Comparison of ENCODE assay signal across 11 mouse cellular contexts in genomic region chr3:157575441-157576342, GRCm38 (mm10). TPM values are rescaled to one million over a fixed set of nuclear protein-coding genes. Genes with fewer than 3 reads are reported as not detected.
DNase-seq lines count a peak whose midpoint lies in the region; ATAC-seq lines count a peak whose summit lies in the region.
"Had no signal": no experiment of that assay in that cellular context is flagged by ENCODE, and none has a peak within 500 bp of the region (broad histone marks: within the 10 kb centered on the region; RNA-seq: fewer than 3 reads in every experiment).

No protein-coding gene starts in this region.

- 0 out of 2 replicates have a peak, but pooled peaks have one; percentile 21 for ATAC-seq in limb, embryonic 12.5 days (ENCODE audit: insufficient number of reproducible peaks, insufficient read depth, low FRiP score, low TSS enrichment, low read depth)
- peak; percentile 36; the same call in 1 of the 2 replicates for ATAC-seq in limb, embryonic 13.5 days (ENCODE audit: low FRiP score, low read depth)
- ATAC-seq in megakaryocyte-erythroid progenitor cell, adult 5-6 weeks (replicated peaks; ENCODE audit: low FRiP score, low TSS enrichment, poor library complexity, severe bottlenecking) = peak; percentile 45

- 80% methylated on average over 9 of the region's 9 CpGs for WGBS in limb, embryonic 12.5 days
- WGBS in limb, embryonic 10.5 days = 85% methylated on average over 9 of the region's 9 CpGs
- 66% methylated on average over 9 of the region's 9 CpGs for WGBS in limb, embryonic 13.5 days

- H3K36me3 ChIP-seq in limb, embryonic 12.5 days = no peaks in the 10 kb centered on the region
- H3K36me3 ChIP-seq in limb, embryonic 10.5 days = no peaks in the 10 kb centered on the region
- no peaks in the 10 kb centered on the region for H3K36me3 ChIP-seq in limb, embryonic 13.5 days
- H3K36me3 ChIP-seq: forebrain, embryonic 12.5 days; hindbrain, embryonic 13.5 days had no signal

- no peaks in the 10 kb centered on the region for H3K9me3 ChIP-seq in limb, embryonic 12.5 days
- no peaks in the 10 kb centered on the region for H3K9me3 ChIP-seq in limb, embryonic 10.5 days (replicated peaks)
- no peaks in the 10 kb centered on the region for H3K9me3 ChIP-seq in limb, embryonic 13.5 days
- H3K9me3 ChIP-seq: forebrain, embryonic 12.5 days; hindbrain, embryonic 13.5 days had no signal

- no peak overlapping the region for H3K4me2 ChIP-seq in limb, embryonic 12.5 days
- no peak overlapping the region for H3K4me2 ChIP-seq in limb, embryonic 13.5 days (replicated peaks)
- H3K4me2 ChIP-seq: forebrain, embryonic 12.5 days; hindbrain, embryonic 13.5 days had no signal

- no peaks in the 10 kb centered on the region for H3K4me1 ChIP-seq in limb, embryonic 12.5 days (replicated peaks)
- no peaks in the 10 kb centered on the region for H3K4me1 ChIP-seq in limb, embryonic 10.5 days
- H3K4me1 ChIP-seq in limb, embryonic 13.5 days = no peaks in the 10 kb centered on the region
- H3K4me1 ChIP-seq: forebrain, embryonic 12.5 days; hindbrain, embryonic 13.5 days had no signal

- H3K9ac ChIP-seq in limb, embryonic 12.5 days (replicated peaks) = no peak overlapping the region
- H3K9ac ChIP-seq in limb, embryonic 13.5 days = no peak overlapping the region
- H3K9ac ChIP-seq: forebrain, embryonic 12.5 days; hindbrain, embryonic 13.5 days had no signal

- H3K27me3 ChIP-seq in limb, embryonic 12.5 days = peaks cover under 1% of the 10 kb centered on the region; the same call in 1 of the 2 replicates
- H3K27me3 ChIP-seq in limb, embryonic 10.5 days (ENCODE audit: low read depth, poor library complexity, severe bottlenecking) = 0 out of 2 replicates have a peak, but pooled peaks cover 3% of the 10 kb centered on the region
- H3K27me3 ChIP-seq in limb, embryonic 13.5 days = peaks cover 1% of the 10 kb centered on the region; the same call in 1 of the 2 replicates
- H3K27me3 ChIP-seq: forebrain, embryonic 12.5 days had no signal

- no peak for DNase-seq in limb, embryonic 10.5 days (ENCODE audit: low spot score)
- DNase-seq in adrenal gland, postnatal 10 days = peak; percentile 61
- DNase-seq in layer of hippocampus, postnatal 10 days (ENCODE audit: low spot score in 2 of 2) = no peak
- no peak for DNase-seq in ovary, postnatal 14 days (ENCODE audit: low spot score)
- DNase-seq: cerebellum, postnatal 36 days; thymus, postnatal 25 days had no signal

- H3K27ac ChIP-seq in limb, embryonic 12.5 days = no peak overlapping the region
- H3K27ac ChIP-seq in limb, embryonic 10.5 days = no peak overlapping the region
- no peak overlapping the region for H3K27ac ChIP-seq in limb, embryonic 13.5 days
- H3K27ac ChIP-seq: forebrain, embryonic 12.5 days; hindbrain, embryonic 13.5 days had no signal

- no peak overlapping the region for H3K4me3 ChIP-seq in limb, embryonic 12.5 days (replicated peaks)
- no peak overlapping the region for H3K4me3 ChIP-seq in limb, embryonic 10.5 days
- H3K4me3 ChIP-seq in limb, embryonic 13.5 days = no peak overlapping the region
- H3K4me3 ChIP-seq: forebrain, embryonic 12.5 days; hindbrain, embryonic 13.5 days had no signal

RNA-seq across cellular contexts. Expression of gene Ptger3, which starts 9.0 kb away (rescaled TPM):
- 1.5 and 1.7 TPM in 2 replicates for polyA plus RNA-seq in limb, embryonic 12.5 days (2016; fragmentation: Nextera tagmentation; extraction: Ambion mirVana)
- 1.4 and 1.5 TPM in 2 replicates for polyA plus RNA-seq in limb, embryonic 10.5 days (2016; fragmentation: Nextera tagmentation; extraction: Ambion mirVana)
- total RNA-seq in adrenal gland, postnatal 10 days (2021) = 1 to 10 TPM; 9.1 to 9.8 TPM
- polyA plus RNA-seq in limb, embryonic 13.5 days (2015; fragmentation: Nextera tagmentation; extraction: Ambion mirVana) = 3.5 and 4.6 TPM in 2 replicates
- 2.9 and 7.8 TPM in 2 replicates for total RNA-seq in megakaryocyte-erythroid progenitor cell, adult 5-6 weeks (2014; fragmentation: Nextera tagmentation)
- total RNA-seq in megakaryocyte-erythroid progenitor cell, adult 5-6 weeks (2017) = 11.7 and 15.9 TPM in 2 replicates
- total RNA-seq in layer of hippocampus, postnatal 10 days (2021) = 1 to 10 TPM; 6.0 to 6.5 TPM

RNA-seq across cellular contexts. Expression of gene Zranb2, which starts 41.7 kb away (rescaled TPM):
- polyA plus RNA-seq in limb, embryonic 12.5 days (2016; fragmentation: Nextera tagmentation; extraction: Ambion mirVana) = 122 and 123 TPM in 2 replicates
- polyA plus RNA-seq in limb, embryonic 10.5 days (2016; fragmentation: Nextera tagmentation; extraction: Ambion mirVana) = 99.8 and 109 TPM in 2 replicates
- total RNA-seq in adrenal gland, postnatal 10 days (2021) = 10 to 100 TPM; 61.9 to 70.4 TPM
- polyA plus RNA-seq in limb, embryonic 13.5 days (2015; fragmentation: Nextera tagmentation; extraction: Ambion mirVana) = 128 and 130 TPM in 2 replicates
- total RNA-seq in megakaryocyte-erythroid progenitor cell, adult 5-6 weeks (2014; fragmentation: Nextera tagmentation) = 111 and 114 TPM in 2 replicates
- total RNA-seq in megakaryocyte-erythroid progenitor cell, adult 5-6 weeks (2017) = 475 and 602 TPM in 2 replicates
- total RNA-seq in layer of hippocampus, postnatal 10 days (2021) = 100 to 1,000 TPM; 134 to 138 TPM
